Mouse (Mus musculus) urinary bladder, adult 18-20 months (tissue): ENCODE measurements around the gene Pdia2.
"Not testable (repeated sequence)": the region's sequence is repeated elsewhere in the genome, so short reads cannot be mapped to it uniquely, and the experiment has no call there.

ENCODE experiments used
- DNase-seq, 2 experiments: peaks; one replicate each; pipeline ENCODE4 v3.0.0; 2022; ENCODE audit warnings: low spot score in 2 of 2, mixed read lengths in 2 of 2

Gene Pdia2

DNA sequence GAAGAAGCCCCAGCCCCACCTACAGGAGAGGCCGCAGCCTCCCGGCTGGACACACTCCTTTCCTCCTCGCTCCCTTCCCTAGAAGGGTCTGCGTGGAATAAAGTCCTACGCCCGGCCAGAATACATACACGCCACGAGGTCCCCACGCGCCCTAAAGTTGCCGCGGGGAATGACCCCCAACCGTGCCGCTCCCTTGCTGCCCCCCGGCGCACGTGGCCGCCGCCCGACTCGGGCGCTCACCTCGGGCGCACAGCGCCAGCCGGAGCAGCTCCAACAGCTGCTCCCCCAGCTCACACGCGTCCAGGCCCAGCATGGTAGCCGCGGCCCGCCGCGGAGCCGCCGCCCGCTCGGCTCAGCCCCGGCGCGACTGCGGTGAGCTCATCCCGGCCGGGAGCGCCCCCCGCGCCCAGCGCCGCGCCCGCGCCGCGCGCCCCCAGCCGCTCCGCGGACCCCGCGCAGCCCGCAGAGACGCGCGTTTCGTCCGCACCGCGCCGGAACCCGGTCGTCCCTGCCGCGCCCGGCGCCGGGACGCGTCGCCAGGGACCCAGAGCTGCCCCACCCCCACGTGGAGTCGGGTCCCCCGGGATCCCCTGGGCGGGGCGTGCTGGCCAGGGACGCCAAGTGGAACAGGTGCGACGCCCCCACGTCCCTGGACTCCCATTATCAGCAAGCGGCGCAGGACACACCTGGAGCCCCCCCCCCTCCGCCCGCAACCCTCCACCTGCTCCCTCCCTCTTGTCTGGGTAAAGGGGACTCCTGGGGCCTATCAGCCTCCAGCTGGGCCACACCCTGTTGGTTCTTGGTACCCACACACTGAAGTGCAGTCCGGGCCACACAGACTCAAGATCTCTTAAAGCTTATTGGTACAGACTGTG, 2.2 kb upstream of the Pdia2 start:
- peak in 1 of 2 experiments; percentile 28 for DNase-seq

DNA sequence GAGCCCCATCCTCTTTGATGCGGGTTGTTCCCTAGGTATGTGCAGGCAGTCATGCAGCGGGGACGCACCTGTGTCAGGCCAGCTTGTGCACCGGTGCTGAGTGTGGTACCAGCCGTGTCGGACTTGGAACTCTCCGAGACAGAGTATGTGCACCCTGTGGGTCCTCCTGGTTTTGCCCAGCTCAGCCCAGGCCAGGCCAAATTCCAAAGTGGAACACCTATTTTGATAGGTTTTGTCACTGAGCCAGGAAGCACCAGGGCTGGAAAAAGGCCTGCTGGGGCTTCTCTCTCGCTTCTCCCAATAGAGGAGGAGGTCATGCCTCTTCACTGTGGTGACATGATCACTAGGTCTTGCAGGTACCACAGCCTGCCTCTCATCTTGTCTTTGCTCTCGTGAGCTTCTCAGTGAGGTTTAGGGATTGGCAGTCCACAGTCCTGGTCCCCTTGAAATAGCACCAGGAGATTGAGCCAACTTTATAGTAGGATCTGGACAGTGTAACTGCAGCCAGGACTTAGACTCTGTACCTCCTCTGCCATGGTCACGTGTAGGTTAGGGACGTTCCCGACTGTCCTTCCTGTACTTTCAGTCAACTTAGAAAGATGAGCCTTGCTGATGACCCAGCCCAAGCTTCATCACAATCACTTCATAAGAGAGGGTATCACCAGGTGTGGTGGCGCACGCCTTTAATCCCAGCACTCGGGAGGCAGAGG, 6.3 kb downstream of the Pdia2 start:
- no peak for DNase-seq

DNA sequence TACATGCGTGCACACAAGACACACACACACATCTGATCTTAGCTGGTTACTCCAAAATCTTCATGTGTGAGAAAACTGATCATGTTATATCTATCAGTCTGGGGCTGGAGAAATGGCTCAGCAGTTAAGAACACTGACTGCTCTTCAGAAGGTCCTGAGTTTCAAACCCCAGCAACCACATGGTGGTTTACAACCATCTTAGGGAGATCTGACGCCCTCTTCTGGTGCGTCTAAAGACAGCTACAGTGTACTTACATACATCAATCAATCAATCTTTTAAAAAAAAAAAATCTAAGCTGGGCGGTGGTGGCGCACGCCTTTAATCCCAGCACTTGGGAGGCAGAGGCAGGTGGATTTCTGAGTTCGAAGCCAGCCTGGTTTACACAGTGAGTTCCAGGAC, 7.4 kb downstream of the Pdia2 start:
- not testable (repeated sequence) for DNase-seq

DNA sequence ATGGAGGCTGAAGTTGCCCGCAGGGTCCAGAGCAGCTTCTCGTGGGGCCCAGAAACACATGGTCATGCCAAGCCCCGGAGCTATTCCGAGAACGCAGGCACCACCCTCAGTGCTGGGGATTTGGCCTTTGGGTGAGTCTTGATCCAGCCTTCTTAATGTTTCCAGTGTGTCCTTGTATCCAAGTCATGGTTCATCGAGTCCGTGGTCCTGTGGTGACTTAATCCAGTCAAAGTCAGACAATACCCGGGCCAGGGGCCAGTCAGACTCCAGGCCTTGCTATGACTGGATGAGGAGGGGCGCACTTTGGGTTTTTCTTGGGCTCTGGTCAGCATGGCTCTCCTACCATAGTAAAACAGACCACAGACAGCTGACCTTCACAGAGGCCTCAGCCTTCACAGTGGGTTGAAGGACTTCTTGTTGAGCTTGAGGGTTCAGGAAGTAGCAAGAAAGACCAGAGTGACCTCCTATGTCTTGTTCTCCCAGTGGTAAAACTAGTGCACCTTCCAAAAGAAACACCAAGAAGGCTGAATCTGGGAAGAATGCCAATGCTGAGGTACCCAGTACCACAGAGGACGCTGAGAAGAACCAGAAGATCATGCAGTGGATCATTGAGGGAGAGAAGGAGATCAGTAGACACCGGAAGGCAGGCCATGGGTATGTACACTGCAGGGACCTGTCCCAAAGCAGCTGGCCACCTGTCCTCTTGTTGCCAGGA, 10.6 kb downstream of the Pdia2 start:
- no peak for DNase-seq

DNA sequence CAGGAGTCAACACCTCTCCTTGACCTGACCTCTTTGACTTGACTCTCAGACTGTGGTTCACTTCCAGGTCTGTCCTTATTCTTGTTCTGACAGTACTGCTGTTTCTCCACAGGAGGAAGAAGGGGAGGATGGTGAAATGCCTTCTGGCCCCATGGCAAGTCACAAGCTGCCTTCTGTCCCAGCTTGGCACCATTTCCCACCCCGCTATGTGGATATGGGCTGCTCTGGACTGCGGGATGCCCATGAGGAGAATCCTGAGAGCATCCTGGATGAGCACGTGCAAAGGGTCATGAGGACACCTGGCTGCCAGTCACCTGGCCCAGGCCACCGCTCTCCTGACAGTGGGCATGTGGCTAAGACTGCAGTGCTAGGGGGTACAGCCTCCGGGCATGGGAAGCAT, 11.3 kb downstream of the Pdia2 start:
- DNase-seq = no peak

DNA sequence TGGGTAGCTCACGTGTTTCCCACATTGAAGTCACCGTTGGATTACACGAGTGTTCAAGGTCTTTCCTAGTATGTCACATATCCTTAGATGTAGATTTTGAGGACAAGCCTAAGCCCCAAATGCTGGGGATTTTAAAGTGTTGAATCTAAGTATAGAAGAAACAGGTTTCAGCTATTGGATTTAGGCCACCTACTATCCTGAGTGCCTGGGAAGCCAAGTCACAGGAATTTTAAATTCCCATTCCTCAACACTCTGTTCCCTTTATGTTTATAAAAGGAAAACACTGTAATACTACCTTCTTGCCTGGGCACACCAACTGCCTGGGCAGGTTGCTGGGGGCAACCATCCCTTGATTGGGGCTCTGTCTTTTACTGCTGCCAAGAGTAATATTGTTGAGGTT, 17.7 kb downstream of the Pdia2 start:
- no peak for DNase-seq

DNA sequence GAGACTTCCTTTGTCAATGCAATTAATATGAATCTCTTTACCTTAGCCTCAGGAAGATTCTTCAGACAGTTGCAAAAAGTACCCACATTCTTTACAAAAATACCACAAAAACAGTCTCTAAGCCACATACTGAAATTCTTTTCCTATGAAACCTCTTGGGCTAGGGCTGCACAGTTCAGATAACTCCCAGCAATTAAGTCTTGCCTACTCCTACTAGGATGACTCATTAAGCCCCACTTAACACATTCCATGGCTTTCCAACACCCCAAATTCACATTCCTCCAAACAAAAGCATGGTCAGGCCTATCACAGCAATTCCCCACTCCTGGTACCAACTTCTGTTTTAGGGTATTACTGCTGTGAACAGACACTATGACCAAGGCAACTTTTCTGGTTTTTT, 20.3 kb downstream of the Pdia2 start:
- DNase-seq = no peak

DNA sequence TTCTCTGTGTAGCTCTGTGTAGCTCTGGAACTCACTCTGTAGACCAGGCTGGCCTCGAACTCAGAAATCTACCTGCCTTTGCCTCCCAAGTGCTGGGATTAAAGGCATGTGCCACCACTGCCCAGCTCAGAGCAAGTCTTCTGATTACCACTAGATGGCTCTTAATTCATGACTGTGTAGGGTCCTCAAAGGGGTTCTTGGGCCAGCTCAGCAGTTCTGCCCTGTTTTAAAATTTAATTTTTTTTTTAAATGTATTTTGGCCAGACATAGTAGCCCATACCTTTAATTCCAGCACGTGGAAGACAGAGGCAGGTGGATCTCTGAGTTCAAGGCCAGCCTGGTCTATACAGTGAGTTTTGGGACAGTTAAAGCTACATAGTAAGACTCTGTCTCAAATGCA, 23.6 kb downstream of the Pdia2 start:
- DNase-seq = not testable (repeated sequence)

DNA sequence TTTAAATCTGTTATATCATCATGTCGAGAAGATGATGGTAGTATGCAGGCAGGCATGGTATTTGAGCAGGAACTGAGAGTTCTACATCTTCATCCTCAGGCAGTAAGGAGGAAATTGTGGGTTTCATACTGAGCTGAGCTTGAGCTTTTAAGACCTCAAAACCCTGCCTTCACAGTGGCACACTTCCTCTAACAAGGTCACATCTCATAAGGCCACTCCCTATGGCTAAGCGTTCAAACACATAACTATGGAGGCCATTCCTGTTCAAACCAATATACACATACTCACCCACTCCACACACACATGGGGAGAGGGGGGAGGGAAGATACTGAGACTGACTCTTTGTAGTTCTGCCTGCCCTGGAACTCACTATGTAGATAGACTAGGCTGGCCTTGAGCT, 30.8 kb downstream of the Pdia2 start:
- no peak for DNase-seq

DNA sequence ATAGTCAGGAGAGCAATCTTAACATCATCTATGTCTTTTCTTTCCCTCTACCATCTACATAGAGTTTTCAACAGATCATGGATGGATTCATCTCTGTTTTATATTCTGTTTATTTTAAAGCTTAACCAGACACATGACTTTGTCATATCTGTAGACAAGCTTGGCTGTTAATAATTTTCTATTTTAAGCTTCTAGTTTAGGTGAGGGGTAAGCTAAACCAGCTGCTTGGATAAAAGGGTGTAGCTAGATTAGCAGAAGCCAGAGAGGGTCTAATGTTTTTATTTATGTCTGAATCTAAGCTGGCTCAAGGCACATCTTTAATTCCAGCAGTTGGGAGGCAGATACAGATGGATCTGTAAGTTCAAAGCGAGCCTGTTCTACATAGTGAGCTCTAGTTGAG, 36.2 kb downstream of the Pdia2 start:
- DNase-seq = no peak

DNA sequence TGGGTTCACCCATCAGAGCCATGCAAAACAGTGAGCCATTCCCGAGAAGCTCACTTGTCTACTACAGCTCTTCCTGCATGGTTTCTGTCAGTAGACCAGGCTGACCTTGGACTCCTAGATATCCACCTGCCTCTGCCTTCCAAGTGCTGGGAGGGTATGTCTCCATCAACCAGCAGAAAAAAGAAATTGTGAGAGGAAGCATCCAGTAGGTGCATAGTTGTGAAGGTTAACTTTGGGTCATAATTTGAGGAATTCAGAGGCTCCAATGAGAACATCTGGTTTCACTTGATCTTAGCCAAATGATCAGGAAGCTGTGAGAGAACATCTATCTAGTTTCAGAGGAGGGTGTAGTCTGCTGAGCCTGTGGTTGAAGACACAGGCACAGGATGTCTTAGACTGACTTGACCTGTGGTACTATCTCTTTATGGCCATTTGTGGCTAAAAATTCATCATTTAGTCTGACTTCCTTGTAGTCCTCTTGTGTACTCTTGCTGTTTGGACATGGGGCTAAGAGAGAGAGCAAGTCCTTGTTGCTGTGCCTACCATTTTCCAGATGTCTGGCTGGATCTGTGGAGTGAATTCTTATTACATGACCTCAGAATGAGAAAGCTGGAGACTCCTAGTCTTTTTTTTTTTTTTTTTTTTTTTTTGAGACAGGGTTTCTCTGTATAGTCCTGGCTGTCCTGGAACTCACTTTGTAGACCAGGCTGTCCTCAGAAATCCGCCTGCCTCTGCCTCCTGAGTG, 46.8 kb downstream of the Pdia2 start:
- no peak for DNase-seq

DNA sequence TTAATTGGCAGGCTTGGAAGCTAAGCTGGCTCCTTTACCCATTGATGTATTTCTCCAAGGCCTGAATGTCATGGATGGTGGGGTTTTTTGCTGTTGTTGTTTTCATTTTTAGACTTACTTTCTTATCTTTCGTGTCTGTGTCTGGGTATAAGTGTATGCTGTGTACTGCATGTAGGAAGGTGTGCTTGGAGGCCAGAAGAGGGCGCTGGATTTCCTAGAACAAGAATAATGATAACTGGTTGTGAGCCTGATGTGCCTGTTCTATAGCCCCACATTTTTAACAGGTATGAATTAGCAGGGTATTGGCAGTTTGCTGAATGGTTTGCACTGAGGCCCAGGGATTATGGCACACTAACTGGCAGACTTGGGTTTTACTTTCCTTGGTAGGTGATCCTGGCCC, 49.8 kb downstream of the Pdia2 start:
- no peak for DNase-seq
